Mouse (Mus musculus) natural killer cell, adult 2 months (primary cell): ENCODE measurements around the gene Cilp.

Source experiments
- DNase-seq, 2 experiments: peaks; one replicate each; pipeline ENCODE4 v3.0.0; 2022; ENCODE audit warnings: low spot score in 2 of 2

The Cilp gene

DNA sequence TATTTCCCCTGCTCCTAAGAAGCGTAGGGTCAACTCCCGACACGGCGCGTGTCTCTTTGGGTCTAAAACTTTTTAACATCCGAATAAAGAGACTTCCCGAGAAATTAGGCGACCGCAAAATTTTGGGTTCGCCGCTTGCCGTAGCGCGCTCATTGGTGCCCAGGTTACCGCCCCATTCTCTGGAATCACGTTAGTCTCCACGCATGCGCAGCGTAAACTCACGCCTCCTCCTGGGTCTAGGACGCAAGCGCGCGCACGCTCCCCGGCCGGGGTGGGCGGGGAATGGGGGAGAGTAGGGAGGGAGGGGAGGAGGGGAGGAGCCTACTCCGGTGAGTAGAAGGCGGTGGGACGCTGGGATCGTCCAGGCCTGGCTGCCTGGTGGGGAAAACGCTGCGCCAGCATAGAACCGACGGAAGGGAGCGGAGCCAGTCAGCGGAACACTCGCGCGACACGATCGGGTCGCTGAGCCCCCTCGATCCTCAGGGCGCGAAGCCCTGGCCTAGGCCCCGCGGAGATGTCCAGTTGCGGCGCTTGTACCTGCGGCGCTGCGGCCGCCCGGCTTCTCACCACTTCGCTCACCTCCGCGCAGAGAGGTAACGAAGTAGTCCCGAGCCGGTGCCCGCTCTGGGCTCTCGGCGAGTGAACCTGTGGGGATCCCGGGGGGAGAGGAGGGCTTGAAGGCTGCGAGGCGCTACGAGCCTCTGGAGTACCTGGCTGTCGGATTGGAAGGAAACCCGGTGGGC lies 29.2 kb downstream of the Cilp start, which contains the start of gene Clpx:
TSS of gene Clpx (plus strand) at position 288 of the 743 bp plus-strand sequence.
- DNase-seq = peak; percentile 95 to 96

DNA sequence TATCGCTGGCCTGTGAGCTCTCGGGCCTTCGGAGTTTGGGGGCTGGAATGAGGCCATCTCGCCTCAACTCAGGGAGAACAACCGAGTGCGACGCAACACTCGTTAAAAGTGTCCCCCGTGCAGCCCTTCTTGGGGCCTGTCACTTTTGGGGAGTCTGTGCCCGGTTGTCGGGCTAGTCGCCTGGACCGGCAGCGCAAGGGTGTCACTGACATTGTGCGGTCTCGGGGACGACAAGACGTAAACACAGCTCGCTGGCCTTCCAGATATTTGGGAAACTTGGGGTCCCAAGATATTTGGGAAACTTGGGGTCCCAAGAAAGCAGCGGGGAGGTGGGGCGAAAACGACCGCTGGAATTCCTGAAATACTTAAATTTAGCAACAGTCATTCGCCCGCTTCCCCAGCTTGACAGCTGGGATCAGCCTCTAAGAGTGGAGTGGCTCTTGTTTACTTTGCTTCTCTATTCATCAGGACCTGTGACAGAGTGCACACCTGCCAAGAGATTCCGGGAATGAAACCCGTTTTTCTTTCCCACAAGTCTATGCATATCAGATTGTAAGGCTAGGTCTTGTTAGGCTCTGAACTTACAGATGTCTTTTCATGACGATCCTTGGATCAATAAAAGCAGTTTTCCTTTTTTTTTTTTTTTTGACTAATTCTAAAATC lies 29.9 kb downstream of the Cilp start:
- no peak for DNase-seq

DNA sequence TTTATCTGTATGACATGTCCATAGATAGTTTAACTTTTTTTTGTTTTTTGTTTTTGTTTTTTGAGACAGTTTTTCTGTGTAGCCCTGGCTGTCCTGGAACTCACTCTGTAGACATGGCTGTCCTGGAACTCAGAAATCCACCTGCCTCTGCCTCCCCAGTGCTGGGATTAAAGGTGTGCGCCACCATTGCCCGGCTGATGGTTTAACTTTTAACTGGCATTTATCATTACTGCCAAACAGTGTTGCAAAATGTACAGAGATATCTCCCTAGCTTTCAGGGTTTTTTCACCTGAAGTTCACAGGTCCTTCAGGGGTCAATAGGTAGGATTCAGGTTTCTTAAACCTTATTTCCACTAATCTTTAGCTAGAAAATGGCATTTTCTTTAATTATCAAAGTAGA lies 32.1 kb downstream of the Cilp start:
- no peak for DNase-seq

- DNase-seq = no peak
These were observed 33.8 kb downstream of the Cilp start for GRCm38 (mm10) chr9:65298761-65299160.

DNA sequence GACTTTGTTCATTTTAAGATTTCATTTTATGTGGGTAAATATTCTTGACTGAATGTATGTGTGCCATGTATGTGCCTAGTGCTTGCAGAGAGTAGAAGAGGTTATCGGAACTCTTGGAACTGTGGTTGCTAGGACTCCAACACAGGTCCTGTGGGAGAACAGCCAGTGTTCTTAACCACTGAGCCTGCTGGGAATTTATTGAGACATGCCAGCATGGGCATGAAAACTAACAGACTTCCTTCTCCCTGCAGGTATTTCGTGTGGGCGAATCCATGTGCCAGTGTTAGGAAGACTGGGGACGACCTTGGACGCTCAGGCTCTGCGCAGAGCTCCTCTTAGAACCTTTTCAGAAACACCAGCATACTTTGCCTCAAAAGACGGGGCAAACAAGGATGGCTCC lies 34.7 kb downstream of the Cilp start:
- DNase-seq = no peak

DNA sequence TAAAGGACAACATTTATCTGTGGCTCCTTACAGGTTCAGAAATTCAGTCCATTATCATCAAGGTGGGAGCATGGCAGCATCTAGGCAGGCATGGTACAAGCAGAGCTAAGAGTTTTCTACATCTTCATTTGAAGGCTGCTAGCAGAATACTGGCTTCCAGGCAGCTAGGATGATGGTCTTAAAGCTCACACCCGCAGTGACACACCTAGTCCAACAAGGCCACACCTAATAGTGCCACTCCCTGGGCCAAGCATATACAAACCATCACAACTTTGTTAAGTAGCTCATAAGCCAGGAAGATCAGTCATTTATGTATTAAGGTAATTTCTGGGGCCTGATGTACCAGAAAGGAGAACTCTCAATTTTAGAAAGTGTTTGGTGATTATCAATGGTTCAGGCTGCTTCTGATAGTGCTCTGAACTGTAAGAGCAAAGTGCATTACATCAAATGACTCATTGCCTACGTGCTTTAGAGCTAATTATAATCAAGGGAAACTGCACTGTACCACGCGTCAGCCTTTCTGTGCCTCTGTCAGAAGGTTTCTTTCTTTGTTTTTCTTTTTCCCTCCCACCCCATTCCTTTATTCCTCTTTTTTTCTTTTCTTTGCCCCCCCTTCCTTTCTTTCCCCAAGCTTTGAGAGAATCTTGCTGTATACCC lies 37.5 kb downstream of the Cilp start:
- no peak for DNase-seq

DNA sequence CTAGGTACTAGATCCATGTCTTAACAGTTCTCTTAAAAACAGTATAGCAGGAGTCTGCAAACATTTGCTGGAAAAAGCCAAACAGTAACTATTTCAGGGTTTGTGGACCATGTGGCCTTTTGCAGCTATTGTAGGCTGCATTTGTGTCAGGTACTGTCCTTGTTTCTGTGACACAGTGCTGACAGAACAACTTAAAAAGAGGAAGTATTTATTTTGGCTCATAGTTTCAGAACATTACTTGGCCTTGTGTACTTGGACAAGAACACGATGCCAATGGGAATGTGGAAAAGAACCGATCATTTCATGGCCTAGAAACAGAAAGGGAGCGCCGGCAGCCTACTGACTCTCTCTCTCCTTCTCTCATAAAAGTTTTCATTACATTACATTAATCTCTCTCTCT lies 38.6 kb downstream of the Cilp start:
- DNase-seq = no peak

DNA sequence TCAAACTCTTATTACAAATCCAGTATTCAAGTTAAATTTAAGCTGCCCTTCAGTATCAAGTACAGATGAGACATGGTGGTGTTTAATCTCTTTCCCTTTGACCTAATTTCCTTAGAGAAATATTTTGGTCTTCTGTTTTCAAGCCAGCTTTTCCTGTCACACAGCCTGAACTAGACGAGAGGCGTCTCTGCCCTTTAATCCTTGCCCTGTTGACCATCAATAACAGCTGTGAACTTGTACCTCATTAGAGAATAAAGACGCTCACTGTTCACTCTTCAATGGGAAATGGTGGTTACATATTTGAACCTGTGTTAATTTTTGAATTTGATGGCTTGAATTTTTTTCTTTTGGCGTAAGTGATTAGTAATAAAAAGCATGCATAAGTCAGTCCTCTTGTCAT lies 39.3 kb downstream of the Cilp start:
- DNase-seq = no peak

DNA sequence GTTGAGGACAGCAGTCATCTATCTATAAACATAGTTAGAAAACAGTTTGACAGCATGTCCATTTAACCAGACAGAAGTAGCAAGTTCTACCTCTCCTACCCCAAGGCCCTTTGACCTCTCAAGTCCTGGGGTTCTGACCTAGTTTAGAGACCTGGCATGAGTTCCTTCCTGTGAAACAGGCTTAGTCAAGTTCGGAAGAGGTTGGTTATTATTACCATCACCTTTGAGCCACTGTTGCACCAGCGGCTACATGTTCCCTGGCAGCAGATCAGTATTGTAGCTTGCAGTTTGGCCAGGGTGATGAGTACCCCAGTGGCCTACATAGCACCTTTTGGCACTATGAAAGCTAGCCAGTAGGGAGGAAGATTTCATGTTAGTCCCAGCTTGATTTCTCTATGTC lies 41.7 kb downstream of the Cilp start:
- no peak for DNase-seq

GRCm38 (mm10) chr9:65308011-65308410 lies 43.0 kb downstream of the Cilp start:
- DNase-seq = no peak

GRCm38 (mm10) chr9:65312669-65313357 lies 47.8 kb downstream of the Cilp start:
- no peak for DNase-seq

DNA sequence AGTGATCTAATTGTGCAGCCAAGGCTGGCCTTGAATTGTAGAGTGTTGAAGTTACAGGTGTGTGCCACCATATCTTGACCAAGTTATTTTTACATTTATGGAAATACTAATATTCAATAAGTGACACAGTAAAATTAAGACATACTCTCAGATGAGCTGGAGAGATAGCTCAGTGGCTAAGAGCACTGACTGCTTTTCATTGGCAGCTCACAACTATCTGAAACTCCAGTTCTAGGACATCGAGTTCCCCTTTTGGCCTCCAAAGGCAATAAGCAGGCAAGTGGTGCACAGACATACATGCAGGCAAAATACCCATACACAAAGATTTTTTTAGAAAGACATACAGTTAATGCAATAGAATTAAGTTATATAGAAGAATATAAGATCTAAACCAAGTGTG lies 48.9 kb downstream of the Cilp start:
- no peak for DNase-seq

GRCm38 (mm10) chr9:65322255-65322900 lies 57.4 kb downstream of the Cilp start:
- no peak for DNase-seq

DNA sequence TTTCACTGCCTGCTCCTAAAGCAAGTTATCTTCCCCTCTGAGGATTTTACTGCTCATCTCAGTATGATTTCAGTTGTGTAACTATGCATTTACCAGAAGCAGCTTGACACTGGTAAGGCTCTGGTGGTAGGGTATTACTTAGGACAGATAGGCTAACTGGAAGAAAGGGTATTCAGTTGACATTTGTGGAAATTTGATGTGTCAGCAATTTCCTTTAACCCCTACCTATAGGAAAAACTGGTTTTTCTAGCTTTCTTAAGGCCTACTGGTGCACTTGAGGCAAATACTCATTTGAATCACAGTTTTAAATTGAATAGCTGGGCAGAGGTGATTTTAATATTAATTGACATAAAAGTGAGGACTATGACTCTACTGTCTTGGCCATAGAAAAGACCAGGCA lies 61.0 kb downstream of the Cilp start:
- no peak for DNase-seq

DNA sequence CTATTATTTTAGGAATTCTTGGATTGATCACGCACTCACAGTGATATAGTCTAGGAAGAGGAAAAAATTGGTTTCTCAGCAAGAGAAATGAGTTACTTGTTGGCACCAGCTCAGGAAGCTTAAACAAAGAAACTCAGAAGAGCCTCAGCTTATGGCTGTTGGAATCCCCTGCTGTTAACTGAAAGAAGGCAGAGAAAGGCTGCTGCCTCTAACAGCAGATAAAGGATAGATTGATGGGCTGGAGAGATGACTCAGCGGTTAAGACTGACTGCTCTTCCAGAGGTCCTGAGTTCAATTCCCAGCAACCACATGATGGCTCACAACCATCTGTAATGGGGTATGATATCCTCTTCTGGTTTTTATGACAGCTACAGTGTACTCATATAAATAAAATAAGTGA lies 62.4 kb downstream of the Cilp start:
- no peak for DNase-seq
